ENCODE assay signal across 39 mouse cellular contexts in genomic region chr14:43126286-43126685, GRCm38 (mm10). TPM values are rescaled to one million over a fixed set of nuclear protein-coding genes. Genes with fewer than 3 reads are reported as not detected.
"Had no signal": no experiment of that assay in that cellular context is flagged by ENCODE, and none has a peak within 500 bp of the region (broad histone marks: within the 10 kb centered on the region; RNA-seq: fewer than 3 reads in every experiment).

No protein-coding gene starts in this region.

RNA-seq across cellular contexts. Expression of gene Gm8104, which starts 25.9 kb away (rescaled TPM):
- total RNA-seq: heart, postnatal 10 days; heart, postnatal 14 days; heart, postnatal 25 days; heart, postnatal 36 days; heart, postnatal 4 days; hematopoietic stem cell, adult 5-6 weeks; hindbrain, postnatal 0 days; layer of hippocampus, adult 18-20 months; layer of hippocampus, adult 2 months; layer of hippocampus, postnatal 14 days; layer of hippocampus, postnatal 36 days had no signal
- polyA plus RNA-seq: heart, embryonic 12.5 days; heart, embryonic 16.5 days; hindbrain, embryonic 10.5 days; hindbrain, embryonic 11.5 days; hindbrain, embryonic 12.5 days; hindbrain, embryonic 13.5 days; inflammation-experienced regulatory T-cells, adult 6 months; intestine, embryonic 14.5 days; intestine, embryonic 15.5 days; intestine, embryonic 16.5 days; intestine, postnatal 0 days; kidney, embryonic 15.5 days; kidney, postnatal 0 days; large intestine, adult 2 months had no signal

RNA-seq across cellular contexts. Expression of gene Gm8094, which starts 49.8 kb away (rescaled TPM):
- total RNA-seq: heart, postnatal 10 days; heart, postnatal 14 days; heart, postnatal 25 days; heart, postnatal 36 days; heart, postnatal 4 days; hematopoietic stem cell, adult 5-6 weeks; hindbrain, postnatal 0 days; layer of hippocampus, adult 18-20 months; layer of hippocampus, adult 2 months; layer of hippocampus, postnatal 10 days; layer of hippocampus, postnatal 14 days; layer of hippocampus, postnatal 25 days; layer of hippocampus, postnatal 36 days; left cerebral cortex, adult 2 months; left cerebral cortex, adult 8-10 months had no signal
- polyA plus RNA-seq: heart, embryonic 12.5 days; heart, embryonic 13.5 days; heart, embryonic 14.5 days; heart, embryonic 15.5 days; heart, postnatal 0 days; hindbrain, embryonic 10.5 days; hindbrain, embryonic 11.5 days; hindbrain, embryonic 12.5 days; hindbrain, embryonic 13.5 days; hindbrain, embryonic 14.5 days; hindbrain, embryonic 15.5 days; hindbrain, embryonic 16.5 days; hindbrain, postnatal 0 days; inflammation-experienced regulatory T-cells, adult 6 months; intestine, embryonic 14.5 days; intestine, embryonic 15.5 days; intestine, embryonic 16.5 days; intestine, postnatal 0 days; kidney, embryonic 14.5 days; kidney, embryonic 15.5 days; kidney, embryonic 16.5 days; kidney, postnatal 0 days; large intestine, adult 2 months had no signal

RNA-seq across cellular contexts. Expression of gene Gm7233, which starts 53.4 kb away (rescaled TPM):
- total RNA-seq: heart, postnatal 10 days; heart, postnatal 14 days; heart, postnatal 25 days; heart, postnatal 36 days; heart, postnatal 4 days; hematopoietic stem cell, adult 5-6 weeks; hindbrain, postnatal 0 days; layer of hippocampus, adult 2 months; layer of hippocampus, postnatal 14 days; layer of hippocampus, postnatal 25 days had no signal
- polyA plus RNA-seq: heart, embryonic 13.5 days; heart, embryonic 15.5 days; heart, embryonic 16.5 days; heart, postnatal 0 days; hindbrain, embryonic 10.5 days; hindbrain, embryonic 11.5 days; hindbrain, embryonic 12.5 days; hindbrain, embryonic 13.5 days; hindbrain, embryonic 14.5 days; hindbrain, embryonic 15.5 days; hindbrain, embryonic 16.5 days; inflammation-experienced regulatory T-cells, adult 6 months; intestine, embryonic 14.5 days; intestine, embryonic 15.5 days; intestine, embryonic 16.5 days; intestine, postnatal 0 days; kidney, adult 2 months; kidney, embryonic 14.5 days; kidney, embryonic 15.5 days; kidney, embryonic 16.5 days; kidney, postnatal 0 days; large intestine, adult 2 months had no signal
